Mouse (Mus musculus): ENCODE measurements around the gene Pkig. TPM values are rescaled to one million over a fixed set of nuclear protein-coding genes. Genes with fewer than 3 reads are reported as not detected.
"Not testable (repeated sequence)": the region's sequence is repeated elsewhere in the genome, so short reads cannot be mapped to it uniquely, and the experiment has no call there.

Pkig gene
- polyA plus RNA-seq, 1 experiment from 2014 or later = 156 TPM

GRCm38 (mm10) chr2:163621401-163621800 lies 36.8 kb upstream of the Pkig start:
- 90% methylated on average over 3 of the region's 3 CpGs for WGBS
- H3K36me3 ChIP-seq (replicated peaks) = peaks cover 79% of the 10 kb centered on the region
- H3K27me3 ChIP-seq; H3K4me1 ChIP-seq; H3K4me3 ChIP-seq (replicated peaks); H3K9me3 ChIP-seq; H3K27ac ChIP-seq; H3K4me2 ChIP-seq; H3K9ac ChIP-seq; ATAC-seq (ENCODE audit: low FRiP score): not testable (repeated sequence)

- Histone ChIP-seq H3K9ac (no peak overlapping the region), H3K4me3 (replicated peaks) (no peak overlapping the region), H3K27me3 (no peaks in the 10 kb centered on the region), H3K27ac (no peak overlapping the region), H3K9me3 (no peaks in the 10 kb centered on the region), H3K4me1 (no peaks in the 10 kb centered on the region), H3K36me3 (replicated peaks) (peaks cover 82% of the 10 kb centered on the region), H3K4me2 (no peak overlapping the region)
- WGBS = 95% methylated on average over 4 of the region's 4 CpGs
- no peak for ATAC-seq (ENCODE audit: low FRiP score)
Measured at GRCm38 (mm10) chr2:163631223-163631622, 27.0 kb upstream of the Pkig start.

- Histone ChIP-seq H3K4me2 (no peak overlapping the region), H3K9me3 (no peaks in the 10 kb centered on the region), H3K9ac (no peak overlapping the region), H3K4me3 (replicated peaks) (no peak overlapping the region), H3K4me1 (no peaks in the 10 kb centered on the region), H3K27me3 (no peaks in the 10 kb centered on the region), H3K36me3 (replicated peaks) (peaks cover 79% of the 10 kb centered on the region), H3K27ac (no peak overlapping the region)
- ATAC-seq (ENCODE audit: low FRiP score) = no peak
- 96% methylated on average over 2 of the region's 2 CpGs for WGBS
Measured at GRCm38 (mm10) chr2:163631715-163632114, 26.5 kb upstream of the Pkig start.

- H3K9me3 ChIP-seq = no peaks in the 10 kb centered on the region
- H3K4me1 ChIP-seq = no peaks in the 10 kb centered on the region
- no peak overlapping the region for H3K9ac ChIP-seq
- no peak overlapping the region for H3K4me2 ChIP-seq
- no peak overlapping the region for H3K4me3 ChIP-seq (replicated peaks)
- WGBS = 89% methylated on average over 2 of the region's 2 CpGs
- H3K27me3 ChIP-seq = no peaks in the 10 kb centered on the region
- peaks cover 55% of the 10 kb centered on the region for H3K36me3 ChIP-seq (replicated peaks)
- ATAC-seq (ENCODE audit: low FRiP score) = no peak
- H3K27ac ChIP-seq = no peak overlapping the region
Measured at GRCm38 (mm10) chr2:163634211-163634610, 24.0 kb upstream of the Pkig start.

GRCm38 (mm10) chr2:163636057-163636456 lies 22.1 kb upstream of the Pkig start:
- H3K9ac ChIP-seq = no peak overlapping the region
- H3K9me3 ChIP-seq = no peaks in the 10 kb centered on the region
- no peak overlapping the region for H3K4me2 ChIP-seq
- WGBS = 92% methylated on average over 2 of the region's 2 CpGs
- H3K4me3 ChIP-seq (replicated peaks) = no peak overlapping the region
- H3K36me3 ChIP-seq (replicated peaks) = peaks cover 40% of the 10 kb centered on the region
- no peaks in the 10 kb centered on the region for H3K27me3 ChIP-seq
- no peak for ATAC-seq (ENCODE audit: low FRiP score)
- H3K27ac ChIP-seq = no peak overlapping the region
- H3K4me1 ChIP-seq = peaks cover 6% of the 10 kb centered on the region; the same call in 1 of the 2 replicates

GRCm38 (mm10) chr2:163637655-163638266 lies 20.4 kb upstream of the Pkig start:
- Histone ChIP-seq H3K4me2 (no peak overlapping the region), H3K9ac (no peak overlapping the region), H3K4me3 (replicated peaks) (no peak overlapping the region), H3K27ac (no peak overlapping the region), H3K4me1 (peaks cover 9% of the 10 kb centered on the region; the same call in 1 of the 2 replicates), H3K27me3 (no peaks in the 10 kb centered on the region), H3K36me3 (replicated peaks) (peaks cover 23% of the 10 kb centered on the region), H3K9me3 (no peaks in the 10 kb centered on the region)
- 78% methylated on average over 5 of the region's 5 CpGs for WGBS
- no peak for ATAC-seq (ENCODE audit: low FRiP score)

GRCm38 (mm10) chr2:163640493-163640892 lies 17.7 kb upstream of the Pkig start:
- no peak overlapping the region for H3K27ac ChIP-seq
- H3K9me3 ChIP-seq = no peaks in the 10 kb centered on the region
- peaks cover 4% of the 10 kb centered on the region; the same call in 1 of the 2 replicates for H3K36me3 ChIP-seq (replicated peaks)
- no peak overlapping the region for H3K4me2 ChIP-seq
- no peak overlapping the region for H3K9ac ChIP-seq
- peaks cover 23% of the 10 kb centered on the region for H3K4me1 ChIP-seq
- 72% methylated on average over 3 of the region's 3 CpGs for WGBS
- ATAC-seq (ENCODE audit: low FRiP score) = no peak
- H3K4me3 ChIP-seq (replicated peaks) = no peak overlapping the region
- H3K27me3 ChIP-seq = no peaks in the 10 kb centered on the region

GRCm38 (mm10) chr2:163641681-163642080 lies 16.5 kb upstream of the Pkig start:
- Histone ChIP-seq H3K9ac (no peak overlapping the region), H3K36me3 (replicated peaks) (no peaks in the 10 kb centered on the region), H3K27me3 (no peaks in the 10 kb centered on the region), H3K9me3 (no peaks in the 10 kb centered on the region), H3K4me2 (no peak overlapping the region), H3K4me1 (peaks cover 23% of the 10 kb centered on the region), H3K4me3 (replicated peaks) (no peak overlapping the region), H3K27ac (no peak overlapping the region)
- 89% methylated on average over 3 of the region's 3 CpGs for WGBS
- no peak for ATAC-seq (ENCODE audit: low FRiP score)

- H3K27ac ChIP-seq = no peak overlapping the region
- WGBS = 95% methylated on average over 30 of the region's 30 CpGs
- no peak for ATAC-seq (ENCODE audit: low FRiP score)
- H3K36me3 ChIP-seq (replicated peaks) = no peaks in the 10 kb centered on the region
- H3K4me1 ChIP-seq = peaks cover 23% of the 10 kb centered on the region
- peak overlapping the region; percentile 61 for H3K4me2 ChIP-seq
- H3K9ac ChIP-seq = peak overlapping the region; percentile 85; the same call in 1 of the 2 replicates
- peak overlapping the region; percentile 73 for H3K4me3 ChIP-seq (replicated peaks)
- H3K9me3 ChIP-seq = no peaks in the 10 kb centered on the region
- H3K27me3 ChIP-seq = no peaks in the 10 kb centered on the region
Measured at GRCm38 (mm10) chr2:163642685-163643575, 15.3 kb upstream of the Pkig start.

- peak overlapping the region; percentile 73 for H3K4me3 ChIP-seq (replicated peaks)
- no peak for ATAC-seq (ENCODE audit: low FRiP score)
Measured at GRCm38 (mm10) chr2:163643576-163643971, 14.6 kb upstream of the Pkig start.

GRCm38 (mm10) chr2:163644047-163644446 lies 14.1 kb upstream of the Pkig start:
- WGBS = 10% methylated on average over 4 of the region's 4 CpGs
- Histone ChIP-seq H3K4me2 (peak overlapping the region; percentile 61), H3K4me1 (peaks cover 23% of the 10 kb centered on the region), H3K27ac (peak overlapping the region; percentile 98), H3K9ac (peak overlapping the region; percentile 85), H3K27me3 (no peaks in the 10 kb centered on the region), H3K36me3 (replicated peaks) (no peaks in the 10 kb centered on the region), H3K9me3 (no peaks in the 10 kb centered on the region), H3K4me3 (replicated peaks) (peak overlapping the region; percentile 73)
- no peak for ATAC-seq (ENCODE audit: low FRiP score)

More at GRCm38 (mm10) chr2:163643576-163643971, 14.6 kb upstream of the Pkig start:
- Histone ChIP-seq H3K4me1 (peaks cover 23% of the 10 kb centered on the region), H3K27me3 (no peaks in the 10 kb centered on the region), H3K9ac (peak overlapping the region; percentile 85), H3K4me2 (peak overlapping the region; percentile 61), H3K27ac (no peak overlapping the region), H3K36me3 (replicated peaks) (no peaks in the 10 kb centered on the region), H3K9me3 (no peaks in the 10 kb centered on the region)
- 81% methylated on average over 2 of the region's 2 CpGs for WGBS

- under 1% methylated on average over 72 of the region's 74 CpGs for WGBS
- ATAC-seq (ENCODE audit: low FRiP score) = peak; percentile 98
- H3K9ac ChIP-seq = peak within 1 kb of the TSS; percentile 85
- peak within 1 kb of the TSS; percentile 98 for H3K27ac ChIP-seq
- H3K27me3 ChIP-seq = no peaks in the 10 kb centered on the region
- no peaks in the 10 kb centered on the region for H3K36me3 ChIP-seq (replicated peaks)
- H3K4me1 ChIP-seq = peaks cover 22% of the 10 kb centered on the region
- no peaks in the 10 kb centered on the region for H3K9me3 ChIP-seq
- H3K4me2 ChIP-seq = peak within 1 kb of the TSS; percentile 61
- peak within 1 kb of the TSS; percentile 73 for H3K4me3 ChIP-seq (replicated peaks)
Measured at GRCm38 (mm10) chr2:163644575-163645385, 13.4 kb upstream of the Pkig start, which contains the start of gene Serinc3. Serinc3 (minus strand) TSS chr2:163645131.
